Mouse (Mus musculus): ENCODE measurements around the gene Tm7sf3. TPM values are rescaled to one million over a fixed set of nuclear protein-coding genes. Genes with fewer than 3 reads are reported as not detected.
"Not testable (repeated sequence)": the region's sequence is repeated elsewhere in the genome, so short reads cannot be mapped to it uniquely, and the experiment has no call there.

The Tm7sf3 gene
- polyA plus RNA-seq, 1 experiment: 16.7 TPM

DNA sequence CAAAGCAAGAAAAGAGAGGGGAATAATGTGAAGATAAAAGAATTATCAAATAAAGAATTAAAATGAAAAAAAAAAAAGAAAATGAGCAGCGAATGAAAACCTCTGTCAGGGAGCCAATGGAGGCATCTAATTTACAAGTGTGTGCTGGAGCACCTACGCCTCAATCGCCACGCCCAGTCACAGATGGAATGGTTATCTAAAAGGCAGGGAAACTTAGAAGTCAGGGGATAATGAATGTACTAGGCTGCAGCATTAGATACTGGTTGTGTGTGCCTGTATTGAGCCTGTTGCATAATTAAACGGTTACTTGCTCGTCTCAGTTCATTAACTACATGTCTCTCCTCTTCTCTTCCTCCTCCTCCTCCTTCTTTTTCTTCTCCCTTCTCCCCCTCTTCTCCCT lies 31.2 kb downstream of the Tm7sf3 start:
- DNase-seq (ENCODE audit: low read depth): no peak

DNA sequence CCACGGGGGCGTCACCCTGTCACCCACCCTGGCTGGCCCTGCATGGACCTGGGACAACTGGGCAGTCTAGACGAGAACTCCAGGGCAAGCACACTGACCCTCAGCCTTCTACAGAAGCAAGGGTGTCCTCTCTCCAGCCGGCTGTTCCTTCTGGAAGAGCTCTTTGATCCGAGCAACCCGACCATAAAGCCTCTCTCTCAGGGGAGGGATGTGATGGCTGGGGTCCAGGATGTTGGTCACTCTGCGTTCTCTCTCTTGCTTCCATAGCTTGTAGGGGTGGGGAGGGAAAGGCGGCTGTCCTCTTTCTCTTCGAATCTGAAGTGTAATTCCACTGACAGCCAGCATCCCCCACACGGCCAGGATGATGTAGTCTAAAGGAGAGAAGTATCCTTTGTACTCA lies 39.0 kb downstream of the Tm7sf3 start:
- no peak for DNase-seq (ENCODE audit: low read depth)
- no peak for TF ChIP-seq CTCF (IDR thresholded peaks at IDR 0.05; ENCODE audit: borderline replicate concordance, extremely low read depth, insufficient read depth, insufficient read length)
- TF ChIP-seq POLR2A (IDR thresholded peaks at IDR 0.05; ENCODE audit: borderline replicate concordance, extremely low read depth, insufficient read depth, insufficient read length, poor library complexity, severe bottlenecking): no peak

More for the DNA sequence above, 31.2 kb downstream of the Tm7sf3 start:
- no peak for TF ChIP-seq POLR2A (IDR thresholded peaks at IDR 0.05; ENCODE audit: borderline replicate concordance, extremely low read depth, insufficient read depth, insufficient read length, poor library complexity, severe bottlenecking)
- TF ChIP-seq CTCF (IDR thresholded peaks at IDR 0.05; ENCODE audit: borderline replicate concordance, extremely low read depth, insufficient read depth, insufficient read length): no peak

DNA sequence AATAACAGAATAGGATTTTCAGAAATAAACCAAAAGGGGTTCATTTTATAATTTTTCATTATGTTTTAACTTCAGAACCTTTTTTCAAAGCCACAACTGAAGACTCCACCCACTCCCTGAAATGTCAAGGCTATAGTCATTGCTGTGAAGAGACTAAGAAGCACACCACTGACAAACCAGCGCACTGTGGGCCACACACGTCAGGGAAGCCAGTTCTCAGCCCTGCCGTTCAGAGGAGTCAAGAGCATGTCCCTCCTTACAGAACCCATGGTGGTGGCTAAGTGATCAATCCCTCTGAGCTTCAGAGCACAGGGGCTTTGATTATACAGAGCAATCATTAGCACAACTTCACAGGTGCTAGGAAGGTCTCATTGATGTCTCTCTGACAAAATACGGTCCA lies 40.0 kb downstream of the Tm7sf3 start:
- TF ChIP-seq POLR2A (IDR thresholded peaks at IDR 0.05; ENCODE audit: borderline replicate concordance, extremely low read depth, insufficient read depth, insufficient read length, poor library complexity, severe bottlenecking) (no peak), CTCF (IDR thresholded peaks at IDR 0.05; ENCODE audit: borderline replicate concordance, extremely low read depth, insufficient read depth, insufficient read length) (no peak)
- no peak for DNase-seq (ENCODE audit: low read depth)

DNA sequence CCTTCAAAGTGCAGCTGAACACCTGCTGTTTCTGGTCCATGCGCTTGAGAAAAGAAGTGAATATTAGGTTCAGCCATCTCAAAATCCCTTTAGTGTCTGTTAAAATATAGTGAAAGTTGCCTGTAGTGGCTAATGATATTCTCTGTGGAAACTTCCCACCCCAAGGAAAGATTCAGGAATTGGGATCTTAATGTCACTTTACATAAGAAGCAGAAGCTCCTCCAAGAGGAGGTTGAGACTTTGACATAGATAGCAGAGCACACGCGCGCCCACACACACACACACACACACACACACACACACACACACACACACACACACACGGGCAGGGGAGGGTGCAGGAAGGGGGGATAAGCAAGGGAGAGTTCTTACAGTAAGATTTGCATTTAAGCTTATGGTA lies 57.5 kb downstream of the Tm7sf3 start:
- TF ChIP-seq POLR2A (IDR thresholded peaks at IDR 0.05; ENCODE audit: borderline replicate concordance, extremely low read depth, insufficient read depth, insufficient read length, poor library complexity, severe bottlenecking) (no peak), CTCF (IDR thresholded peaks at IDR 0.05; ENCODE audit: borderline replicate concordance, extremely low read depth, insufficient read depth, insufficient read length) (no peak)
- no peak for DNase-seq (ENCODE audit: low read depth)

DNA sequence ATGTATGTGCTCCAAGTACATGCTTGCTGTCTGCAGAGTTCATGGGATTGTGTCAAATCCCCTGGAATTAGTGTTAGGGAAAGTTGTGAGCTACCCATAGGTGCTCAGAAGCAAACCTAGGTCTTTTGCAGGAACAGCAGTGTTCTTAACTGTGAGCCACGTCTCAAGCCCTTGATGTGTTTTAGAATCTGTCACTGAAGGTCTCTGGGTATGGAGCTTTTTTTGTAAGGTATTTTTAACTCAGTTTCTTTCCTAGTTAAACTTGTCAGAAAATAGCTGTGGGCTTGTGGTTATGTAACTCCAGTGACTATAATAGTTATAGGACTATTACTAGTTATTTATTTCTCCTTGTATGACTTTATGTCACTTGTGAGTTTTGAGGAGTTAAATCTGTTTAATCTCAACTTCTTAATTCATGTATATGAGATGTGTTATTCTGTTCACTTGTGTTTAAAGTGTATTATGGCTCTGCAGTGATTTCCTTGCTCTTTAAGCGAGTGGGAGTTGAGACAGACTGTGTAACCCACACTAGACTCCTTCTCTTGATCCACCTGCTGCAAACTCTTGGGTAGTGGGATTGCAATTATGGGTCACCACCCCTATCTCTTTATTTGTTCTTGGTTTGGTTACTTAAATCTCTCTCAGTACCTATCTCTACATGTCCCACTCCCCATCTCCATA lies 59.1 kb downstream of the Tm7sf3 start:
- TF ChIP-seq POLR2A (IDR thresholded peaks at IDR 0.05; ENCODE audit: borderline replicate concordance, extremely low read depth, insufficient read depth, insufficient read length, poor library complexity, severe bottlenecking) (no peak), CTCF (IDR thresholded peaks at IDR 0.05; ENCODE audit: borderline replicate concordance, extremely low read depth, insufficient read depth, insufficient read length) (no peak)

DNA sequence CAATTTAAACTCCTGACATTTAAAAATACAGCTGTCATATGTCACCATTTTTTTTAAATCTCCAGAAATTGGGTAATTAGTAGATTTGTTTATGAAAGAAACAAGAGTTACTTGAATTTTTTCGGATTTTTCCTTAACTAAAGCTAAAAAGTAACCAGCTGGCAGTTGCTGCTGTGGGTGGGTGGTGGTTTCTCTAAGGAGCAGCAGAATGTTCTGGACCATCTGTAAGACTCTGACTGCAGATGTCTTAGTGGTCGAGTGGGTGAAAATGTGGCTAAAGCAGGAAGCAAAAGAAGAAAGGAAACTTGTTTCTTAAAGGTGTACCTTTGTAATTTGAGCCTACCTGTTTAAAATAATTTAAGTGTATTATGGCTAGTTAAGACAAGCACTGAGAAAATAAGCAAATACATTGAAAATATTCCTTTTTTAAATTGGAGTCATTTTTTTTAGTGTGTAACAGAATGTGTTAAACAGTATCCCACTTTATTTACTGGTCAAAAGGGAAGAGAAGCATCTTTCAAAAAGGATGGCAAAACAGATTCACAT lies 62.2 kb downstream of the Tm7sf3 start:
- DNase-seq (ENCODE audit: low read depth): peak; percentile 1
- TF ChIP-seq CTCF (IDR thresholded peaks at IDR 0.05; ENCODE audit: borderline replicate concordance, extremely low read depth, insufficient read depth, insufficient read length) (no peak), POLR2A (IDR thresholded peaks at IDR 0.05; ENCODE audit: borderline replicate concordance, extremely low read depth, insufficient read depth, insufficient read length, poor library complexity, severe bottlenecking) (no peak)

More for the DNA sequence above, 59.1 kb downstream of the Tm7sf3 start:
- DNase-seq (ENCODE audit: low read depth): no peak

DNA sequence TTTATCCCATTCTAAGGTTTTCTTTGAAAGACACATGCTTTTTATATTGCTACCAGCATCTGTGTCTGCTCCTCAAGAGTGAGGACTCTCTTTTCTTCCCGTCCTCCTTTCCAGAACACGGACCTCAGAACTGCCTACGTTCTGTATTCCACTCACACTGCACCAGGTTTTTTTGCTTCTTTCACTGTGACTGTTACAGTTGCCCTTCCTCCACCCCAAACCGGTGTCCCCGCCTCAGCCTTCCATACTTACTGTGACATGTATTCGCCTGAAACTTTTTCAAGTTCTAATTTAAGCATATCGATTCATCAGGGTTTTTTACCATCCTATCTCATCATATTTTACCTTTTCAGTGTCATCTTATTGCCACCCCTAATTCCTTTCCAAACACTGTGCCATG lies 64.0 kb downstream of the Tm7sf3 start:
- TF ChIP-seq CTCF (IDR thresholded peaks at IDR 0.05; ENCODE audit: borderline replicate concordance, extremely low read depth, insufficient read depth, insufficient read length) (no peak), POLR2A (IDR thresholded peaks at IDR 0.05; ENCODE audit: borderline replicate concordance, extremely low read depth, insufficient read depth, insufficient read length, poor library complexity, severe bottlenecking) (no peak)
- peak; percentile 47 for DNase-seq (ENCODE audit: low read depth)

DNA sequence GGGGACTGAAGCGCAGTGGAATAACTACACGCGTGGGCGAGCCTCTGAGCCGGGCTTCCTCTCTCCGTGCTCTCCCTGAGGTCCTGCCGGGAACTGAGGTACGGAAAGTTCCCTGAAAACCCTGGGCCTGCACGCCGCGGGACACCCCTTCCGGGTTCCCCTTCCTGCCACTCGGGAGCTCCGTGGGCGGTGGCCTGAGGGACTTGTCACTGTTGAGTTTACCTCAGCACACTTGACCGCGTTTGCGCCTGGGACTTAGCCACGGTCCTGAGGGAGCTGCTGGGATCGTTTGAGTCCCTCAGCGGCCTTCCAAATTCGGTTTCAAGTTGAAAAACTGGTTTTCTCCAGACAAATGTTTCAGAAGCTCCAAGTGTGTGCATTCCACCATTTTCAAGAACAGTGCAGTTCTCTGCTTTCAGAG lies 64.5 kb downstream of the Tm7sf3 start:
- TF ChIP-seq POLR2A (IDR thresholded peaks at IDR 0.05; ENCODE audit: borderline replicate concordance, extremely low read depth, insufficient read depth, insufficient read length, poor library complexity, severe bottlenecking): no peak
- TF ChIP-seq CTCF (IDR thresholded peaks at IDR 0.05; ENCODE audit: borderline replicate concordance, extremely low read depth, insufficient read depth, insufficient read length): no peak
- no peak for DNase-seq (ENCODE audit: low read depth)

DNA sequence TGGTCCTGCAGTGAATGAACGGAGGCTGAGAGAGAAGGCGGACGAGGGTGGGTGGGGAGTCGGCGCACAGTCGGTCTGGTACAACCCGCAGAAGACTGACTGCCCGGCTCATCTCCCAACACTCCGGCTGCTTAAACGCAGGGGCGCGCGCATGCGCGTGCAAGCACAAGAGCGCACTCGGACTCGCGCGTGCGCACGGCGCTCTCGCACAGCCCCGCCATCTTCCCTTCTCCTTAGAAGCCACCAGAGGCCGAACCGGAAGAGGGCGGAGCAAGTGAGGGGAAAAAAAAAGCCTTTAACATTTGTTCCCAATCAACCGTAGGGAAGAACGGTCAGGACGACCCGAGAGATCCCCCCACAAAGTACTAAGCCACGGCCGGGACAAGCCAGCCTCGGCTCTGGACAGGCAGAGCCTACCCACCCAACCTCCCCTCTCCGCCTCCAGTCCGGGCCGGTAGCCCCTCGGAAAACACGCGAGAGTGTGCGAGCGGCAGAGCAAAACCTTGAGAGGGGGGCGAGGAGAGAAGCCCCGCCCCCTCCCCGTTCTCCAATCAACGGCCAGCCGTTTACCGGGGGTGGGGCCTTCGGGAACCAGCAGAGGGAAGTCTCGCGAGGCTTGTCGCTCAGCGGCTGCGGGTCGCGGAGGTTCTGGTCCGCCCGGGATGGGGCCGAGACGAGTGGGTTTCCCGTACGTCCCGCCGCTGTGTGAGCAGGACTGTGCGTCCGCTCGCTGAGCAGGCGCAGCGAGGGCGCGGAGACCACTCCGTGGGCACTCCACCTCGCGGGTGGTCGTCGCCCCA lies 65.1 kb downstream of the Tm7sf3 start, which contains the start of gene Ints13:
TSS of gene Ints13 (minus strand) at position 526 of the 800 bp plus-strand sequence.
- peak; percentile 99 for DNase-seq (ENCODE audit: low read depth)
- TF ChIP-seq CTCF (IDR thresholded peaks at IDR 0.05; ENCODE audit: borderline replicate concordance, extremely low read depth, insufficient read depth, insufficient read length) (no peak), POLR2A (IDR thresholded peaks at IDR 0.05; ENCODE audit: borderline replicate concordance, extremely low read depth, insufficient read depth, insufficient read length, poor library complexity, severe bottlenecking) (peak; percentile 92)

DNA sequence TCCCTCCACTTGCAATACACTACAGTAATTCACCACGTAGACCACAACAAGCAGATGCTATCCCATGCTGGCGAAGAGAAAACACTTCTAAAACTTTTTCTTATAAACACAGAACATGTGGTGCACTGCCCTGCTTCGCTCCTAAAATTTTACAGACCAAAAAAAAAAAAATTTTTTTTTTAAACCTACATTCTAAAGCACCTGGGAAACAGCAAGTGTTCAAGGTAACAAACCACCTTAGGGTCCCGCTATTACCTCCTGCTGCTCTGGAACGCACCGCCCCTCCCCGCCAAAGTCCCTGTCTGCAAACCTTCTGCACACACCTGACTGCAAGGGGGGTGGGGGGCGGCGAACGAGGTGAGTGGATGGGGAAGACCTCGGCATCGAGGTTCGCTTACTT lies 65.7 kb downstream of the Tm7sf3 start, which contains the start of gene Fgfr1op2:
TSS of gene Fgfr1op2 (plus strand) at position 301 of the 400 bp plus-strand sequence.
- no peak for DNase-seq (ENCODE audit: low read depth)
- TF ChIP-seq POLR2A (IDR thresholded peaks at IDR 0.05; ENCODE audit: borderline replicate concordance, extremely low read depth, insufficient read depth, insufficient read length, poor library complexity, severe bottlenecking) (no peak), CTCF (IDR thresholded peaks at IDR 0.05; ENCODE audit: borderline replicate concordance, extremely low read depth, insufficient read depth, insufficient read length) (no peak)

DNA sequence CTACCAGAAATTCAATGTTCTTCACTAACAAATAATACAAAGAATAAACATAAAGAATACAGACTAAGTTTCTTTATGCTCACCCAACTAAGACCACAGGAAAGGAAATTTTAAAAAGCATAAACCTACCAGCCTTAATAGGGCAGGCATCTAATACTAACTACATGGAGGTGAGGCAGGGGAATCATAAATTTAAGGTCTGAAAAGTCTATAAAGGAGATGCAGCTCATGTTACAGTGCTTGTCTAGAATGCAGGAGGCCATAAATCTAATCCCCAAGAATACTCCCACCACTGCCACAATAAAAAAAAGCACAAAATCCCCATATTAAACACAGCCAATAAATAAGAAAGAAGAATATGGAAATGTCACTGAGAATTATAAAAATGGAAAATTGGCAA lies 70.6 kb downstream of the Tm7sf3 start:
- DNase-seq (ENCODE audit: low read depth): no peak
- no peak for TF ChIP-seq POLR2A (IDR thresholded peaks at IDR 0.05; ENCODE audit: borderline replicate concordance, extremely low read depth, insufficient read depth, insufficient read length, poor library complexity, severe bottlenecking)
- no peak for TF ChIP-seq CTCF (IDR thresholded peaks at IDR 0.05; ENCODE audit: borderline replicate concordance, extremely low read depth, insufficient read depth, insufficient read length)

DNA sequence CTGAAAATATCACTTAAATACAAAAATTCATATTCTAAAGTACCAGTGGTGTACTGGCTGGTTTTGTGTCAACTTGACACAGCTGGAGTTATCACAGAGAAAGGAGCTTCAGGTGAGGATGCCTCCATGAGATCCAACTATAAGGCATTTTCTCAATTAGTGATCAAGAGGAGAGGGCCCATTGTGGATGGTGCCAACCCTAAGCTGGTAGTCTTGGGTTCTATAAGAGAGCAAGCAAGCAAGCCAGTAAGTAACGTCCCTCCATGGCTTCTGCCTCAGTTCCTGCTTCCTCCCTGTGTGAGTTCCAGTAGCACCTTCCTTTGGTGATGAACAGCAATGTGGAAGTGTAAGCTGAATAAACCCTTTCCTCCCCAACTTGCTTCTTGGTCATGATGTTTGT lies 80.2 kb downstream of the Tm7sf3 start:
- not testable (repeated sequence) for DNase-seq (ENCODE audit: low read depth)
